Mouse (Mus musculus): ENCODE data around the gene Gm2a. TPM values are rescaled to one million over a fixed set of nuclear protein-coding genes. Genes with fewer than 3 reads are reported as not detected.

The Gm2a gene
- total RNA-seq, 2 experiments from 2014 or later, result 220 to 225 TPM

GRCm38 (mm10) chr11:55131077-55131742 is 33.3 kb downstream of the Gm2a start:
- DNase-seq, result no peak

GRCm38 (mm10) chr11:55131946-55132345 is 34.0 kb downstream of the Gm2a start:
- no peak for DNase-seq

DNA sequence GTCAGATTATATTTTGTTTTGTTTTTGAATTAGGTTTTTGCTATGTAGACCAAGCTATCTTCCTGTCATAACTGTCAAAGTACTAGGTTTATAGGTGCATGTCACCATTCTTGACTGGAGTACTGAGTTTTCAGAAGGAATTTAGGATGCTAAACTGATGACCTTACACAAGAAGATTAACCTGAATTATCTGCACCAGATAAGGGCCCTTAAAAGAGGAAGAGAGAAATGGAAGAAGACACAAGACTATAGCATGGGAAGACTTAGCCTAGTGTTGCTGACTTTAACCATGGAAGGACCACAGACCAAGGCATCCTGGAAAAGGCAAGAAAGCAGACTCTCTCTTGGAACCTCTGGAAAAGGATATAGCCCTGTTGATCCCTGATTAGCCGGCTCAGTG is 35.3 kb downstream of the Gm2a start:
- no peak for DNase-seq

DNA sequence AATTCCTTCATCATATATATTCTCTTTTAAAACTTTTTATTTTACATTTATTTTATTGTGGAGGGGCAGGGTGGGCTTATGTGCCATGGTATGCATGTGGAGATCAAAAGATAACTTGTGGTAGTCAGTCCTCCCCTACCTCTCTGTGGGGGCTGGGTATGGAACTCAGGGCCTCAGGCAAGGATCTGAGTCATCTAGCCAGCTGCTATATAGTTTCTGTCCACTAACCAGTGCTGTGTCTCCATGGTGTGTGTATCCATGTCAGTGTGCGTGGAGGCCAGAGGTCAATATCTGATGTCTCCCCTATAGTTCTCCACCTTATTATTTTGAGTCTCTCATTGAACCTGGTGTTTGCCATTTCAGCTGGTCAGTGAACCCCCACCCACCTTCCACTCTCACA is 36.5 kb downstream of the Gm2a start:
- DNase-seq, result no peak

GRCm38 (mm10) chr11:55134871-55135270 is 37.0 kb downstream of the Gm2a start:
- no peak for DNase-seq

DNA sequence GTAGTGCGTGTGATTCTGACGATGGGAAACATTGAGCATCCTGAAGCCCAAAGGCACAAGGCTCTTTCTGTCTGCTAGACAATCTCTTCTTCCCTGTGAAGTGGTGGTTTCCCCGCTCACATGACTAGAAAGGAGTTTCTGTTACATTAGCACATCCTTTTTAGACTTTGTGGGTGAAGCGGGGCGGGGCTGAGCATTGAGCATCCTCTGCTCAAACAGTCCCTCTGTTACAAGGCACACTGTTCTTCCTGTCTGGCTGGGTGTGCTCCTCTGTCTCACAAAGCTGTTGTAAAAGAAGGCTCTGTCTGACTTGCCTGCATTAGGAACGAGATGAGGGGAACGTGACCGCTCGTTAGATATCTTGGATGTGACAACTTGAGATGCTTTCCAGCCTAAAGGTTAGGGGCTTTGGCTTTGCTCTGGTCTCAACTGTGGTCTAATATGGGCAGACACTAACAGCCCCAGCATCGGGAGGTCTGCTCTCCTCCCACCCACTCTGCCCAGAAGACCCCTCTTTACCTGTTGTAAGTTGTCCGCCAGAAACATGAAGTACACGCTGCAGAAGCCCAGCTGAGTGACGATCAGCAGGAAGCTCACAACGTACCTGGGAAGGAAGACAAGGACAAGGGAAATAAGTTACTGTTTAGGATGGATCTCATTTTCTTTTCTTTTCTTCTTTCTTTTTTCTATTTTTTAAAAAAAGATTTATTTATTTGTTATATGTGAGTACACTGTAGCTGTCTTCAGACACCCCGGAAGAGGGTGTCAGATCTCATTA is 39.0 kb downstream of the Gm2a start:
- no peak for DNase-seq

DNA sequence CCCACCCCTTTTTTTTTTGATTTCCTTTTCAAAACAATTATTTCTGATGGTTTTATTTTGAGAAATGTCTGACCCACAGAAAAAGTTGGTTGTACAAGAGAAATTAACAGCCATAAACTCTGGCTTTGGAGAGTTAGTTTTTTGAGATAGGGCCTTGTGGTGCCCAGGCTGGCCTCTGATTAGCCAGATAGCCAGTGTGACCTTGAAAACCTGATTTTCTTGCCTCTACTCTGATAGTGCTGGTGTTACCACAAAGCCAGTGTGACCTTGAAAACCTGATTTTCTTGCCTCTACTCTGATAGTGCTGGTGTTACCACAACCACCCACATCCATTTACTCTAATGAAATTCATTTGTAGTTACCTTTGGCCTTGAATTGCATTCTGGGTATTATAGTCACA is 39.7 kb downstream of the Gm2a start:
- no peak for DNase-seq

- no peak for DNase-seq
Observed at GRCm38 (mm10) chr11:55141502-55141901, 43.6 kb downstream of the Gm2a start.

DNA sequence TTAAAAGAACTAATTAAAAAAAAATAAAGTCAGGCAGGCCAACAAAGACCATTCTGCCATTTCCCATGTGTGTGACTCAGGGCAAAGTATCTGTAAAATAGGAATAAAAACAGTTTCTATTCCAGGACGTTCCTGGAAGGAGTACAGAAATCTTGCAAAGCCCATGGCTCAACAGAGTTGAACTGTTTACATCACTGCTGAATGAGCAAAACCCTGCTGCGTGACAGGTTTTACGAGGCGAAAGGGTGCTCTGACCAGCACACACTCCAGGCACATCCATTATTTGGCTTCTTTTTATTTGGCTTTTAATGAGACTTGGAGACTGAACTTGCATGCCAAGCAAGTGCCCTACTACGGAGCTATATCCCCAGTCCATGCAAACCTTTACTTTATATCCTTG is 46.1 kb downstream of the Gm2a start:
- DNase-seq, result no peak

DNA sequence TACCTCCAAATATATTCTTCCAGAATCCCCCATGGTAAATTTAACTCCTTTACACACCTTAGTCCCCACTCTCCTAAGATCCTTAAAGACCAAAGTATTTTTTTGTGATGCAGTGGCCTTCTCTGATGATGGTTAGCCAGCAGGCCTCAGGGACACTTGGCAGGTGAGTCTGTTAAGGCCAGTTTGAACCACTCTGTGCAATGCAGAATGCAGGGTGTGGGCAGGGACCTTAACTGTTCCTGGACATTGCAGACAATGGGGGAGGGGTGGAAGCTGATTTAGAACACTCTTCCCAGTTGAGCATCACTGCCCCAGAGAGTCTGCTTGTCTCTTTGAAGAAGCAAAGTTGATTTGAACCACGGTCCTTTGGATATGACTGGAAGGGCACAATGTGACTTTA is 48.9 kb downstream of the Gm2a start:
- DNase-seq, result no peak

GRCm38 (mm10) chr11:55147423-55147822 is 49.5 kb downstream of the Gm2a start:
- DNase-seq, result no peak

GRCm38 (mm10) chr11:55148461-55148860 is 50.5 kb downstream of the Gm2a start:
- no peak for DNase-seq

DNA sequence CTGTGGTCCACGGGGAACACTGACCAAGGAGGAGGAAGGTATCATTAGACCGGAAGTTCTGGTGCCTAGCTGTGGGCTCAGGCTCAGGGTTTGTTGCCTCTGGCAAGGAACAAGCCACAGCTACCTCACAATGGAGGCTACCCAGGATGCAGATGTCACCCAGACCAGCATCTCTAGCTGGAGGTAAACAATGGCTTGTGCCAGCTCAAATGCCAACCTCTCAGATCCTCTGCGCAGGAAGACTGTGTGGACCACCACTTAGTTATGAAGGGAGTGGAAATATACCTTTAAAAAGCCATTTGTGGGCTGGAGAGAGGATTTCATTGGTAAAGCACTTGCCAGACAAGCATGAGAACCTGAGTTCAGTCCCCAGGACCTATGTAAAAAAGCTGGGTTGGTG is 53.7 kb downstream of the Gm2a start, which contains the start of gene Slc36a3:
Gene Slc36a3 (minus strand): TSS at position 101 of the 400 bp plus-strand sequence.
- DNase-seq, result no peak

- no peak for DNase-seq
Observed at GRCm38 (mm10) chr11:55154398-55155069, 56.6 kb downstream of the Gm2a start.

GRCm38 (mm10) chr11:55155070-55155421 is 57.1 kb downstream of the Gm2a start:
- DNase-seq, result no peak

GRCm38 (mm10) chr11:55158785-55159359 is 61.0 kb downstream of the Gm2a start:
- peak; percentile 85 to 86 for DNase-seq

Other genes with a start within 250 kb of the Gm2a start
- 10 to 100 TPM; 10.8 to 11.6 TPM for gene Lyrm7, start 237.2 kb upstream of the Gm2a start, total RNA-seq (2021)
- 100 to 1,000 TPM; 331 to 395 TPM for gene Hint1, start 231.7 kb upstream of the Gm2a start, total RNA-seq (2021)
- gene Gpx3, start 195.7 kb upstream of the Gm2a start, total RNA-seq (2021), result 100 to 1,000 TPM; 262 to 383 TPM
- 10 to 100 TPM; 66.4 to 76.0 TPM for gene Tnip1, start 135.2 kb upstream of the Gm2a start, total RNA-seq (2021)
- 100 to 1,000 TPM; 114 to 115 TPM for gene Anxa6, start 64.7 kb upstream of the Gm2a start, total RNA-seq (2021)
- 1 to 10 TPM; 7.3 to 10.0 TPM for gene Ccdc69, start 20.0 kb upstream of the Gm2a start, total RNA-seq (2021)
- not detected for gene Slc36a3, start 53.6 kb downstream of the Gm2a start, total RNA-seq (2021)
- gene Slc36a2, start 87.0 kb downstream of the Gm2a start, total RNA-seq (2021), result 10 to 100 TPM; 89.2 to 97.0 TPM
- 10 to 100 TPM; 14.5 to 18.4 TPM for gene Slc36a1, start 106.2 kb downstream of the Gm2a start, total RNA-seq (2021)
- under 1 TPM; 0.07 TPM for gene Fat2, start 238.4 kb downstream of the Gm2a start, total RNA-seq (2021)

Data from adrenal gland, postnatal 36 days (tissue).